Mouse (Mus musculus) naive thymus-derived CD4-positive, alpha-beta T cell, adult 2 months (primary cell): Measurements from ENCODE around the gene Gm21992.
A peak's percentile ranks its signal among the peaks of the same experiment; 100 is the strongest.

ENCODE experiments used
- DNase-seq: peaks from one replicate; pipeline ENCODE4 v3.0.0-alpha.2; 2011; ENCODE audit warnings: low read depth

Gene Gm21992

GRCm38 (mm10) chr19:4811063-4811908, at the start of gene Gm21992, which contains the start of gene Rbm14:
Gene Gm21992 (minus strand): TSS chr19:4811612.
Gene Rbm14 (minus strand): TSS chr19:4811634.
- DNase-seq = peak; percentile 97

DNA sequence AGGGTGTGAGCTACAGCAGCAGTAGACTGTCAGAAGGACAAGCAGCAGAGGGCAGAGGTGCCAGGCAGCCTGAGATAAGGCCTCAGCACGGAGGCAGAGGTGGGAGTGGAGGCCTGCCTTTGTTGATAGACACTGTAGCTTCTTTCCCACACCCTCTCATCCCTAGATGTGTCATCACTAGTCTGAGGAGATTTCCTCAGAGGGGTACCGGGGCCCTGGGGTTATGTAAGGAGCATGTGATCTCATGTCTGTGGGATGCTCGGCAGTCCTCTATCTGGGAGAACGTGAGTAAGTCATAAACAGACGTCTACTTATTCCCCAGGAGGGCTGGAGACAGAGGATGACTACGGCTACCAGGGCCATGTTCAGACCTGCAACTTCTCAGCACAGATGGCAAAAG, 47.7 kb upstream of the Gm21992 start:
- no peak for DNase-seq

- DNase-seq = no peak
Measured at GRCm38 (mm10) chr19:4855951-4856350, 44.5 kb upstream of the Gm21992 start.

- DNase-seq = no peak
Measured at GRCm38 (mm10) chr19:4855470-4855820, 44.0 kb upstream of the Gm21992 start.

DNA sequence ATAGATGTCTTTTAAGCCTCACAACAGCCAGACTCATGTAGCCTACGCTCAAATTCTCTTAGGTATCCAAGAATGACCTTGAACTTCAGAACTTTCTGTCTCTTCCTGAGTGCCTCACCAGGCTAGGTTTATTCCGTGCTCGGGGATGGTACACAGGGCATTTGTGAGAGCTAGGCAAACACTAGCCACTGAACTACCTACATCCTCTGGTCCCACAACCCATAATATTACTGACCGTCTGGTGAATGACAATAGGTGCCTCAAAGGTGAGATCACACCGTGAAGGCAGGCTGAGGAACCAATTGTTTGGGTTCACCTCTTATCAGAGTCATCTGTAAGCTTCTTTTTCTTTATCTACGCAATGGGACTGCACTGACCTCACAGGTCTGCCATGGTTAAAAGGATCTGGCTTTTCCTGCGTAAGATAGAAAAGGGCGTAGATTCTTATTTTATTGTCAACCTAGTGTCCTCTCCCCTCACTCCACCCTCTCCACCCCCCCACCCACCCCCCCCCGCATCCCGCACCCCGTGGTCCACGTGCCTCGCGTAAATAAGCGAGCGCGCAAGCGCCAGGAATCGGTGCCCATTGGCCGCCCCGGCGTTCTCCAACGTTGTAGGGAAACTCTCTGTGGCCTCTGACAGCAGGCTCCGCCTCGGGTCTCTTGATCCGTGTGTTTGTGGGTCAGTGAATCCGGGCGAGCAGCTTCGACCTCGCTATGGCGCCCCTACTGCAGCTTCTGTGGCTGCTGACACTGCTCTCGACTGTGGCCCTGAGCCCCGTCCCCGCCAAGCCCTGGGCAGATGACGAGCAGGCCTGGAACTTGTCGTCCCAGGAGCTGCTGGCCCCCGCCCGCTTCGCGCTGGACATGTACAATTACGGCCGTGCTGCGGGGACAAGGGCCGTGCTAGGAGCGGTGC, 43.4 kb upstream of the Gm21992 start, which contains the start of gene Ctsf:
Gene Ctsf (plus strand): TSS at position 579 of the 918 bp plus-strand sequence.
- no peak for DNase-seq

DNA sequence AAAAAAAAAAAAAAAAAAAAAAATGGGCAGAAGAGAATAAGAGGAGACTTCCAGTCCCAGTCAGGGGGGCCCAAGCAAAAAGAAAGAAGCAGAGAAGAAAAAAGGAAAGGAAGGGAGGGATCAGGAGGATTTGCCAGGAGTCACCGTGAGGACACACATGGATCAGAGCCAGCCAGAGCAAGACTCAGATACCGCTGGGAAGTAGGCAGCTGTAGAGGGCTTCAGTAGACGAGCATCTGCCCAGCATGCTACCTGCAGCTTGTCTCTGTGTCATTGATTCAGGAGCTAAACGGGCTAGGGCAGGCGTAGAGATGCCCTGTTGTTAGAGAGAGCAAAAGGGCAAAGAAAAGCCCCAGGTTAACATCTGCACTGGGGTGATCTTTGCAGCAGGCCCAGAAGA, 38.9 kb upstream of the Gm21992 start:
- DNase-seq = no peak

DNA sequence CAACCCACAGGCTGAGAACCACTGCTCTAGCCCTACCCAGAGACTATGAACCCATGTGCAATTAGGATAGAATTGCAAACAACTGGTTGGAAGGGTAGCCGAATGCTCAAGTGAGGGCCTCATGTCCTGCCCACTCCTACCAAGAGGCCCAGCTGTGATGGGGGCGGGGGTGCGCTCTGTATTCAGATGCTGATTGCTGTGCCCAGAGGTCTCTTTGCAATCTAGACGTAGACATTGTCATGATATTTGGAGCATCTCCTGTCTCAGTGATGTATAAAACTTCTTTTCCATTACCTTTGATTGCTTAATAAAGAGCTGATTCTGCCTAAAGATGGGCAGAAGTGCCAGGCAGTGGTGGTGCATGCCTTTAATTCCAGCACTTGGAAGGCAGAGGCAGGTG, 38.4 kb upstream of the Gm21992 start:
- no peak for DNase-seq

DNA sequence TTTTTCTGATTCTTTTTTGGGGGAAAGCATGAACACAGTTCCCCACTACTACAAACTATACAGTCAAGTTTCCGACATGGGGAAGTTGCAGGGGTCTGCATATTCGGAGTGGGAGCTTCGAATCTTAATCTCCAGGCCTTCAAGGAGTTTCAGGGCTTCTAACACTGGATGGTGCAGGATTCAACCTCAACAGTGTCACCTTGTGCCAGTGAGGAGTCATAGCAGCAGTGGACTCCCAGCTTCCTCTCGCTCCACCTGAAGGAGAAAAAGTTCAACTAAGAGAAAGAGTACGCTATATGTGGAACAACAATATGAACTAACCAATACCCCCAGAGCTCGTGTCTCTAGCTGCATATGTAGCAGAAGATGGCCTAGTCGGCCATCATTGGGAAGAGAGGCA, 36.1 kb upstream of the Gm21992 start:
- peak; percentile 76 for DNase-seq

DNA sequence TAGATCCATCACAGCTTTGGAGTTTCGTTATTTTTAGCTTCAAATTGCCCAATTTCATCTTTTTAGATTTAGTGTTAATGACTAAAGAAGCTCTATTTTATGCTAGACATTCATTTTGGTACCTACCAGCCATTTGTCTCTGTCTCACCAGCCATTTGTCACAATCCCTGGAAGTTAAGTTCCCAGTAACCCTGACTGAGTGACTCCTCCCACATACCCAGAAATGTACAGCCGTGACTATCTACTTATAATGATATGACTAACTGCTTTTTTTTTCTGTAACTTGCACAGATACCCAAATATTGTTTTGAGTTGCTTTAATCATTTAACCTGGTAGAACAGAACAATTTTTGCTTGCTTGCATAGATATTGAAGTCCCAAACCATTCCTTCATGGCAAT, 34.4 kb upstream of the Gm21992 start:
- DNase-seq = no peak

DNA sequence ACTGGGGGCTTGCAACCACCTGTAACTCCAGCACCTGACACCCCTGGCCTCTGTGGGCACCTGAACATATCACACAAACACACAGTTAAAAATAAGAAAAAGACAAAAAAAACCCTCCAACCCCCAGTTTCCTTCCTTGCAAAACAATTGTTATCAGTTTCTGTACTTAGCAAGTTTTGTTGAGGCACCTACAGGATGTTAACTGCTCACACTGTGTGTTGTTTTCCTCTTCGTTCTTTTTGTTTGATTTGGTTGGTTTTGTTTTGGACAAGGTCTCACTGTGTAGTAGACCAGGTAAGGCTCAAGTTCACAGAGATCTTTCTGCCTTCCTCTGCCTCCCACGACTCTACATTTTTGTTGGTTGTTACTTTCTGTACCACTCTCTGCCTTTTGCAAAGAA, 31.2 kb upstream of the Gm21992 start:
- peak; percentile 53 for DNase-seq

GRCm38 (mm10) chr19:4840848-4841247, 29.4 kb upstream of the Gm21992 start:
- no peak for DNase-seq

GRCm38 (mm10) chr19:4839149-4839548, 27.7 kb upstream of the Gm21992 start, which contains the start of the genes Ccs and Ccdc87:
Gene Ccs (minus strand): TSS chr19:4839332.
Gene Ccdc87 (plus strand): TSS chr19:4839366.
- peak; percentile 98 for DNase-seq

- no peak for DNase-seq
Measured at GRCm38 (mm10) chr19:4838526-4839140, 27.2 kb upstream of the Gm21992 start.

DNA sequence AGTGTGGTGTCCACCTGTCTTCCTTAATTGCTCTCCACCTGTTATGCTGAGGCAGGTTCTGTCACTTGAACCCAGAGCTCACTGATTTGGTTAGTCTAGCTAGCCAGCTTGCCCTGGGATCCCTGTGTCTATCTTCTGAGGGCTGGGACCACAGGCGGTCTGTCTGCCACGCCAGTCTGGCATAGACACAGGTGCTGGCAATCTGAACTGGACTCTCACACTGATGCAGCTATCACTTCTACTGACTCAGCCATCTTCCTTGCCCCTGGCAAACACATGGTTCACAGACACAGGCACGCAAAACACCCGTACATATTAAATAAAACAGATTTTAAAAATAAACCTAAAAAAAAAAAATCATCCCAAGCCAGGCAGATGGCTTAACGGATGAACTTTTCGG, 25.6 kb upstream of the Gm21992 start:
- no peak for DNase-seq

DNA sequence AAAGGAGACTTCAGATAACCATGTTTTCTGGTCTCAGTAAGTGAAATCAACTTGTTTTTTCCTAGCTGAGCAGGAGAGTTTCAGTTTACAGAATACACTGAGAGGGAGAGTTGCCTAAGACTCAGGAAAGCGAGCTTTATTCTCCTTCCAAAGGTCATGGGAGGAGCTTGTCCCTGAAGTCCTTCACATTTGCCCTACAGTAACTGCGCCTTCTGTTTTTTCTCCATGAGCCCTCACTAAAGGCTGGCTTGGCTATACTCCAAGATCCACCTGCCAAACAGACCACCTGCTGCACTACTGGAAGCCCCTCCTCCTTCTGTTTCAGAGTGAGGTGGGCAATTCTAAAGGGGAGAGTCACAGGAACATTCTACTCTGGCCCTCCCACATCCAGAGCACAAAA, 24.7 kb upstream of the Gm21992 start:
- DNase-seq = no peak

GRCm38 (mm10) chr19:4833977-4834376, 22.6 kb upstream of the Gm21992 start:
- DNase-seq = no peak

- DNase-seq = no peak
Measured at GRCm38 (mm10) chr19:4829156-4829555, 17.7 kb upstream of the Gm21992 start.

- no peak for DNase-seq
Measured at GRCm38 (mm10) chr19:4828444-4829114, 17.2 kb upstream of the Gm21992 start.

GRCm38 (mm10) chr19:4820678-4821303, 9.4 kb upstream of the Gm21992 start:
- DNase-seq = no peak

DNA sequence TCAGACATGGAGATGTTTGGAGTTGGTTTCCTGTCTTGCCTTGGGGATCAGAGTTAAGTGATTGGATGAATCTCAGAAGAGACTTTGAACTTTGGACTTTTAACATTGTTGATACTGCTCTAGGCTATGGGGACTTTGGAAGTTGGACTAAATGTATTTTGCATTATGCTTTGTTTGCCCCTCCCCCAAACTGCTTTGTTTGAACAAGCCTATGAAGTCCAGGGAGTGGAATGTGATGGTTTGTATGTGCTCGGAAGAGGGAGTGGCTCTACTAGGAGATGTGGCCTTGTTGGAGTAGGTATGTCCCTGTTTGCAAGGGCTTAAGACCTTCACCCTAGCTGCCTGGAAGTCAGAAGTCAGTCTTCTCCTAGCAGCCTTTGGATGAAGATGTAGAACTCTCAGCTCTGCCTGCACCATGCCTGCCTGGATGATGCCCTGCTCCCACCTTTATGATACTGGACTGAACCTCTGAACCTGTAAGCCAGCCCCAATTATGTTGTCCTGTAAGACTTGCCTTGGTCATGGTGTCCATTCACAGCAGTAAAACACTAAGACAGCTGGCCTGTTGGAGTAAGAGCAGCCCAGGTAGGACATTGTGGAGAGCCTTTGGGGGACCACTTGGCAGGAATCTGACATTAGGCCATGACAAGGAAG, 5.9 kb upstream of the Gm21992 start:
- no peak for DNase-seq

DNA sequence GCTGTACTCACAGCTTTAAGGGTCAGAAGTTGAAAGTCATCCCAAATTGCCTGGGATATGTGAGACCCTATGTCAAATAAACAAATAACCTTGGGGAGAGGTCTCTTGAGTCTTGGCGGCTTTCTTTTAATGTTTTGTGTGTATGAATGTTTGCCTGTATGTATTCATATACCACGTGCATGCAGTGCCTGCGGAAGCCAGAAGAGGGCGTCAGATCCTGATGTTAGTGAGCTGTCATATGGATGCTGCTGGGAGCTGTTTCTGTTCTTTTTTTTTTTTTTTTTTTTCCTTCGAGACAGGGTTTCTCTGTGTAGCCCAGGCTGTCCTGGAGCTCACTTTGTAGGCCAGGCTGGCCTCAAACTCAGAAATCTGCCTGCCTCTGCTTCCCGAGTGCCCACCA, 1.6 kb upstream of the Gm21992 start:
- DNase-seq = peak; percentile 59
